Mouse (Mus musculus): ENCODE results near the gene Cela2a.

The Cela2a gene

GRCm38 (mm10) chr4:141858501-141858900 is 32.5 kb upstream of the Cela2a start:
- no peak for DNase-seq (ENCODE audit: low spot score in 2 of 2)

- DNase-seq (ENCODE audit: low spot score in 2 of 2), result peak; percentile 77 to 86
Observed at GRCm38 (mm10) chr4:141857422-141857930, 31.5 kb upstream of the Cela2a start.

- peak; percentile 55 to 80 for DNase-seq (ENCODE audit: low spot score in 2 of 2)
Observed at GRCm38 (mm10) chr4:141853437-141853836, 27.5 kb upstream of the Cela2a start.

- DNase-seq (ENCODE audit: low spot score in 2 of 2), result no peak
Observed at GRCm38 (mm10) chr4:141845999-141846398, 20.0 kb upstream of the Cela2a start, which contains the start of gene Ctrc. Gene Ctrc, minus strand, starts transcription at chr4:141846359.

GRCm38 (mm10) chr4:141834536-141835095 is 8.7 kb upstream of the Cela2a start:
- no peak for DNase-seq (ENCODE audit: low spot score in 2 of 2)

- DNase-seq (ENCODE audit: low spot score in 2 of 2), result no peak
Observed at GRCm38 (mm10) chr4:141833911-141834310, 8.0 kb upstream of the Cela2a start.

- no peak for DNase-seq (ENCODE audit: low spot score in 2 of 2)
Observed at GRCm38 (mm10) chr4:141831361-141831760, 5.4 kb upstream of the Cela2a start.

GRCm38 (mm10) chr4:141830381-141830780 is 4.4 kb upstream of the Cela2a start:
- DNase-seq (ENCODE audit: low spot score in 2 of 2), result no peak

GRCm38 (mm10) chr4:141828177-141828576 is 2.2 kb upstream of the Cela2a start:
- no peak for DNase-seq (ENCODE audit: low spot score in 2 of 2)

GRCm38 (mm10) chr4:141827401-141827800 is 1.4 kb upstream of the Cela2a start:
- no peak for DNase-seq (ENCODE audit: low spot score in 2 of 2)

GRCm38 (mm10) chr4:141822979-141823378 is 3.0 kb downstream of the Cela2a start:
- DNase-seq (ENCODE audit: low spot score in 2 of 2), result peak in 1 of 2 experiments; percentile 76

- DNase-seq (ENCODE audit: low spot score in 2 of 2), result peak in 1 of 2 experiments; percentile 56
Observed at GRCm38 (mm10) chr4:141822089-141822488, 3.9 kb downstream of the Cela2a start.

- no peak for DNase-seq (ENCODE audit: low spot score in 2 of 2)
Observed at GRCm38 (mm10) chr4:141821178-141821577, 4.8 kb downstream of the Cela2a start.

- no peak for DNase-seq (ENCODE audit: low spot score in 2 of 2)
Observed at GRCm38 (mm10) chr4:141819316-141819715, 6.6 kb downstream of the Cela2a start.

- no peak for DNase-seq (ENCODE audit: low spot score in 2 of 2)
Observed at GRCm38 (mm10) chr4:141818861-141819260, 7.1 kb downstream of the Cela2a start.

- no peak for DNase-seq (ENCODE audit: low spot score in 2 of 2)
Observed at GRCm38 (mm10) chr4:141817706-141818105, 8.3 kb downstream of the Cela2a start.

GRCm38 (mm10) chr4:141816776-141817655 is 8.9 kb downstream of the Cela2a start:
- DNase-seq (ENCODE audit: low spot score in 2 of 2), result no peak

GRCm38 (mm10) chr4:141816267-141816666 is 9.7 kb downstream of the Cela2a start:
- DNase-seq (ENCODE audit: low spot score in 2 of 2), result no peak

GRCm38 (mm10) chr4:141811375-141811774 is 14.6 kb downstream of the Cela2a start:
- DNase-seq (ENCODE audit: low spot score in 2 of 2), result no peak

- DNase-seq (ENCODE audit: low spot score in 2 of 2), result no peak
Observed at GRCm38 (mm10) chr4:141810975-141811374, 15.0 kb downstream of the Cela2a start.

GRCm38 (mm10) chr4:141809850-141810464 is 16.0 kb downstream of the Cela2a start:
- no peak for DNase-seq (ENCODE audit: low spot score in 2 of 2)

GRCm38 (mm10) chr4:141805886-141806285 is 20.1 kb downstream of the Cela2a start:
- DNase-seq (ENCODE audit: low spot score in 2 of 2), result no peak

Data from spleen, postnatal 10 days (tissue).